Mouse (Mus musculus) spleen, adult 12 weeks (tissue): ENCODE data around the gene Tmem110.

Source experiments
- DNase-seq: peaks from one replicate; pipeline ENCODE4 v3.0.0; 2022; ENCODE audit warnings: low spot score

Tmem110 gene

GRCm38 (mm10) chr14:30865311-30865710 lies 39.9 kb downstream of the Tmem110 start:
- DNase-seq = no peak

- DNase-seq = peak; percentile 34
Observed at GRCm38 (mm10) chr14:30867042-30867441, 41.7 kb downstream of the Tmem110 start.

- no peak for DNase-seq
Observed at GRCm38 (mm10) chr14:30868826-30869225, 43.4 kb downstream of the Tmem110 start.

- no peak for DNase-seq
Observed at GRCm38 (mm10) chr14:30869391-30869801, 44.0 kb downstream of the Tmem110 start.

- no peak for DNase-seq
Observed at GRCm38 (mm10) chr14:30870206-30871147, 45.1 kb downstream of the Tmem110 start.

- no peak for DNase-seq
Observed at GRCm38 (mm10) chr14:30874095-30874700, 48.8 kb downstream of the Tmem110 start.

GRCm38 (mm10) chr14:30875130-30875865 lies 49.9 kb downstream of the Tmem110 start:
- DNase-seq = no peak

GRCm38 (mm10) chr14:30875955-30876354 lies 50.6 kb downstream of the Tmem110 start:
- no peak for DNase-seq

- DNase-seq = no peak
Observed at GRCm38 (mm10) chr14:30876451-30876850, 51.1 kb downstream of the Tmem110 start.

- DNase-seq = no peak
Observed at GRCm38 (mm10) chr14:30877827-30878226, 52.4 kb downstream of the Tmem110 start.

GRCm38 (mm10) chr14:30878958-30879571 lies 53.7 kb downstream of the Tmem110 start, which contains the start of gene Mustn1:
TSS of gene Mustn1 (plus strand) at chr14:30879200.
- DNase-seq = no peak

- DNase-seq = no peak
Observed at GRCm38 (mm10) chr14:30879794-30880193, 54.4 kb downstream of the Tmem110 start.

GRCm38 (mm10) chr14:30880251-30880650 lies 54.9 kb downstream of the Tmem110 start:
- DNase-seq = no peak

GRCm38 (mm10) chr14:30880811-30881717 lies 55.7 kb downstream of the Tmem110 start:
- DNase-seq = no peak

- no peak for DNase-seq
Observed at GRCm38 (mm10) chr14:30881718-30882108, 56.3 kb downstream of the Tmem110 start.

GRCm38 (mm10) chr14:30885298-30885697 lies 59.9 kb downstream of the Tmem110 start:
- no peak for DNase-seq

- DNase-seq = no peak
Observed at GRCm38 (mm10) chr14:30886204-30886603, 60.8 kb downstream of the Tmem110 start, which contains the start of gene Itih4. TSS of gene Itih4 (plus strand) at chr14:30886476.

GRCm38 (mm10) chr14:30888271-30888732 lies 62.9 kb downstream of the Tmem110 start:
- DNase-seq = no peak

GRCm38 (mm10) chr14:30899972-30900371 lies 74.6 kb downstream of the Tmem110 start:
- DNase-seq = no peak

GRCm38 (mm10) chr14:30902628-30903027 lies 77.2 kb downstream of the Tmem110 start:
- DNase-seq = no peak

GRCm38 (mm10) chr14:30903036-30903435 lies 77.6 kb downstream of the Tmem110 start:
- DNase-seq = no peak
